Mouse (Mus musculus): ENCODE results near the gene Gm13289. TPM values are rescaled to one million over a fixed set of nuclear protein-coding genes. Genes with fewer than 3 reads are reported as not detected.
"Not testable (repeated sequence)": the region's sequence is repeated elsewhere in the genome, so short reads cannot be mapped to it uniquely, and the experiment has no call there.

The Gm13289 gene
- polyA plus RNA-seq, 1 experiment from 2014 or later, result not detected

DNA sequence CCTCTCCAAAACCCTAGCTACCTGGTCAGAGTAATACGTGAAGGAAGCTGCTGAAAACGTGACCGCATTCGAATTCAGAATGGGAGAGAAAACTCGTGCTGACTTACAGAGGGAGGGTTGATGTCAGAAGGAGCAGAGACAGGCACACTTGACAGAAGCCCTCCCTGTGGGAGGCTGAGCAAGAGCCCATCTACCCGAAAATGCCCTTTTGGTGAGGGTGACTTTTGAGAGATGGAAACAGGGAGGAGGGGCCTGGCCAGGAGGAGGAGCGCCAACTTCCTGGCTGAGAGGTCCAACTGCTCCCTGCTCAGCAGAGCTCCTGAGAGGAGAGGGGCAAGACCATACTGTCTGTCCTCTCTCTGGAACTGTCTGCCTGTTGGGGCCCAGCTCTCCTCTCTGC, 22.6 kb downstream of the Gm13289 start, which contains the start of gene Gm13285:
Gm13285 (plus strand) TSS at position 301 of the 400 bp plus-strand sequence.
- not testable (repeated sequence) for H3K9me3 ChIP-seq (ENCODE audit: control insufficient read depth, low read length); H3K4me3 ChIP-seq (ENCODE audit: low read length); H3K4me1 ChIP-seq (ENCODE audit: control insufficient read depth, insufficient read depth, low read length); H3K9ac ChIP-seq (ENCODE audit: low read depth, low read length); H3K4me2 ChIP-seq (ENCODE audit: low read depth, low read length); H3K27me3 ChIP-seq (replicated peaks; ENCODE audit: control insufficient read depth, insufficient read depth, low read length); H3K36me3 ChIP-seq (ENCODE audit: control insufficient read depth, insufficient read depth, low read length); ATAC-seq; H3K27ac ChIP-seq (ENCODE audit: low read length)
- WGBS, result 21% methylated on average over 3 of the region's 7 CpGs

DNA sequence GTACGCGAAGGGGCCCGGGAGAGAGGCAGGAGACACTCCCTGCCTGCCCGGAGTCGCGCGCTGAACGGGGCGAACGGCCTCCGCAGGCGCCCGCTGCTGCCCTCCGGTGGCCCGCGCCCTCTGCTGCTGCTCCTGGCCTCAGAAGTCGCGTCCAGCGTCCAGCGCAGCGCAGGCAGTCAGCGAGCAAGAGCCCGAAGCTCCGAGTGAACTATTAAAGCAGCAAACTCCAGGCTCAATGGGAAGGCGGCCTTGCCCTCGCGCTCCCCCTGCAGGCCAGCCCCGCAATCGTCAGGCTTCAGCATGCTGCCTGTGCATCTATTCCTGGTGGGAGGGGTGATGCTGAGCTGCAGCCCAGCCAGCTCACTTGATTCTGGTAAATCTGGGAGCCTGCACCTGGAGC, 26.2 kb downstream of the Gm13289 start, which contains the start of gene Gm13287:
Gm13287 (plus strand) TSS at position 301 of the 400 bp plus-strand sequence.
- not testable (repeated sequence) for H3K4me2 ChIP-seq (ENCODE audit: low read depth, low read length); H3K27ac ChIP-seq (ENCODE audit: low read length); H3K4me1 ChIP-seq (ENCODE audit: control insufficient read depth, insufficient read depth, low read length); H3K4me3 ChIP-seq (ENCODE audit: low read length); ATAC-seq; H3K9ac ChIP-seq (ENCODE audit: low read depth, low read length); H3K36me3 ChIP-seq (ENCODE audit: control insufficient read depth, insufficient read depth, low read length); H3K9me3 ChIP-seq (ENCODE audit: control insufficient read depth, low read length); H3K27me3 ChIP-seq (replicated peaks; ENCODE audit: control insufficient read depth, insufficient read depth, low read length)
- no CpG with 5 or more reads among the region's 29 CpGs for WGBS

DNA sequence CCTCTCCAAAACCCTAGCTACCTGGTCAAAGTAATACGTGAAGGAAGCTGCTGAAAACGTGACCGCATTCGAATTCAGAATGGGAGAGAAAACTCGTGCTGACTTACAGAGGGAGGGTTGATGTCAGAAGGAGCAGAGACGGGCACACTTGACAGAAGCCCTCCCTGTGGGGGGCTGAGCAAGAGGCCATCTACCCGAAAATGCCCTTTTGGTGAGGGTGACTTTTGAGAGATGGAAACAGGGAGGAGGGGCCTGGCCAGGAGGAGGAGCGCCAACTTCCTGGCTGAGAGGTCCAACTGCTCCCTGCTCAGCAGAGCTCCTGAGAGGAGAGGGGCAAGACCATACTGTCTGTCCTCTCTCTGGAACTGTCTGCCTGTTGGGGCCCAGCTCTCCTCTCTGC, 28.5 kb downstream of the Gm13289 start, which contains the start of gene Gm13288:
Gm13288 (plus strand) TSS at position 301 of the 400 bp plus-strand sequence.
- H3K4me1 ChIP-seq (ENCODE audit: control insufficient read depth, insufficient read depth, low read length); H3K9me3 ChIP-seq (ENCODE audit: control insufficient read depth, low read length); H3K27ac ChIP-seq (ENCODE audit: low read length); H3K36me3 ChIP-seq (ENCODE audit: control insufficient read depth, insufficient read depth, low read length); H3K27me3 ChIP-seq (replicated peaks; ENCODE audit: control insufficient read depth, insufficient read depth, low read length); ATAC-seq; H3K9ac ChIP-seq (ENCODE audit: low read depth, low read length); H3K4me2 ChIP-seq (ENCODE audit: low read depth, low read length): not testable (repeated sequence)
- H3K4me3 ChIP-seq (ENCODE audit: low read length), result peak within 1 kb of the TSS; percentile 16; the same call in 1 of the 2 replicates
- no CpG with 5 or more reads among the region's 8 CpGs for WGBS

DNA sequence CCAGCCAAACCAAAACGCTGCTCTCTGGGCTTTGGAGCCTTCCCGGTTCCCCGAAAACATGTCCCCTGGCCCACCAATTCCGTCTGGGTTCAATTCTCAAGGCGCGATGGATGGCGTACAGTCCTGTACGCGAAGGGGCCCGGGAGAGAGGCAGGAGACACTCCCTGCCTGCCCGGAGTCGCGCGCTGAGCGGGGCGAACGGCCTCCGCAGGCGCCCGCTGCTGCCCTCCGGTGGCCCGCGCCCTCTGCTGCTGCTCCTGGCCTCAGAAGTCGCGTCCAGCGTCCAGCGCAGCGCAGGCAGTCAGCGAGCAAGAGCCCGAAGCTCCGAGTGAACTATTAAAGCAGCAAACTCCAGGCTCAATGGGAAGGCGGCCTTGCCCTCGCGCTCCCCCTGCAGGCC, 29.0 kb downstream of the Gm13289 start:
- not testable (repeated sequence) for H3K27me3 ChIP-seq (replicated peaks; ENCODE audit: control insufficient read depth, insufficient read depth, low read length); H3K9ac ChIP-seq (ENCODE audit: low read depth, low read length); H3K4me2 ChIP-seq (ENCODE audit: low read depth, low read length); H3K4me1 ChIP-seq (ENCODE audit: control insufficient read depth, insufficient read depth, low read length); ATAC-seq; H3K9me3 ChIP-seq (ENCODE audit: control insufficient read depth, low read length); H3K27ac ChIP-seq (ENCODE audit: low read length); H3K36me3 ChIP-seq (ENCODE audit: control insufficient read depth, insufficient read depth, low read length)
- 2% methylated on average over 11 of the region's 34 CpGs for WGBS
- H3K4me3 ChIP-seq (ENCODE audit: low read length), result peak overlapping the region; percentile 16; the same call in 1 of the 2 replicates

DNA sequence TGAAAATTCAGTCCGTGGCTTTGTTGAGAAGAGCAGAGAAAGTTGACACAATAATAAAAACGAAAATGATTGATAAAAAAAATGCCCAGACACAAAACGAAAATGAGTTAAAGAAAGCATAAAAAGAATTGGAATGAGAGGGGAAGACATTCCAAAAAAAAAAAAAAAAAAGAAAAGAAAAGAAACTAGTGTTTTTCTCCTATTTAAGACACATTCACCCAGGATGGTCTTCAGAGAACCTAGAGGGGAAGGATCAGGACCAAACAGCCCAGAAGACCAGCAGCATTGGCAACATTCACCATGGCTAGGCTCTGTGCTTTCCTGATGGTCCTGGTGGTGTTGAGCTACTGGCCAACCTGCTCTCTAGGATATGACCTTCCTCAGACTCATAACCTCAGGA, 39.2 kb downstream of the Gm13289 start, which contains the start of gene Ifna7:
Ifna7 (plus strand) TSS at position 301 of the 400 bp plus-strand sequence.
- Histone ChIP-seq H3K4me2 (ENCODE audit: low read depth, low read length) (no peak within 1 kb of the TSS), H3K36me3 (ENCODE audit: control insufficient read depth, insufficient read depth, low read length) (no peaks in the 10 kb centered on the region), H3K9me3 (ENCODE audit: control insufficient read depth, low read length) (no peaks in the 10 kb centered on the region), H3K4me1 (ENCODE audit: control insufficient read depth, insufficient read depth, low read length) (no peaks in the 10 kb centered on the region), H3K27me3 (replicated peaks; ENCODE audit: control insufficient read depth, insufficient read depth, low read length) (no peaks in the 10 kb centered on the region), H3K27ac (ENCODE audit: low read length) (no peak within 1 kb of the TSS), H3K4me3 (ENCODE audit: low read length) (no peak within 1 kb of the TSS), H3K9ac (ENCODE audit: low read depth, low read length) (no peak within 1 kb of the TSS)
- 66% methylated on average over 3 of the region's 3 CpGs for WGBS
- ATAC-seq, result no peak

DNA sequence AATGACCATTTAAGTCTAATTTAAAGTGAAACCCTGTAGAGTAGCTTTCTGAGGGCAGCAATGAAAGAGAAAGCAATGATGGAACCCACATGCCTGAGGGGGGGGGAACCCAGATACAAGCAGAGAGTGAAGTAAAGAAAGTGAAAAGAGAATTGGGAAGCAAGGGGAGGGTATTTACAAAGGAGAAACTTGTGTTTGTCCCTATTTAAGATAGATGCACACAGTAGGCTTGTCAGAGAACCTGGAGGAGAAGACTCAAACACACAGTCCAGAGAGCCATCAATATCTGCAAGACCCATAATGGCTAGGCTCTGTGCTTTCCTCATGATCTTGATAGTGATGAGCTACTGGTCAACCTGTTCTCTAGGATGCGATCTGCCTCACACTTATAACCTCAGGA, 42.9 kb downstream of the Gm13289 start, which contains the start of gene Ifna11:
Ifna11 (plus strand) TSS at position 301 of the 400 bp plus-strand sequence.
- Histone ChIP-seq H3K36me3 (ENCODE audit: control insufficient read depth, insufficient read depth, low read length) (no peaks in the 10 kb centered on the region), H3K9ac (ENCODE audit: low read depth, low read length) (no peak within 1 kb of the TSS), H3K9me3 (ENCODE audit: control insufficient read depth, low read length) (no peaks in the 10 kb centered on the region), H3K4me3 (ENCODE audit: low read length) (no peak within 1 kb of the TSS), H3K4me2 (ENCODE audit: low read depth, low read length) (no peak within 1 kb of the TSS), H3K27me3 (replicated peaks; ENCODE audit: control insufficient read depth, insufficient read depth, low read length) (no peaks in the 10 kb centered on the region), H3K27ac (ENCODE audit: low read length) (no peak within 1 kb of the TSS), H3K4me1 (ENCODE audit: control insufficient read depth, insufficient read depth, low read length) (no peaks in the 10 kb centered on the region)
- 82% methylated on average over 1 of the region's 1 CpGs for WGBS
- ATAC-seq, result no peak

DNA sequence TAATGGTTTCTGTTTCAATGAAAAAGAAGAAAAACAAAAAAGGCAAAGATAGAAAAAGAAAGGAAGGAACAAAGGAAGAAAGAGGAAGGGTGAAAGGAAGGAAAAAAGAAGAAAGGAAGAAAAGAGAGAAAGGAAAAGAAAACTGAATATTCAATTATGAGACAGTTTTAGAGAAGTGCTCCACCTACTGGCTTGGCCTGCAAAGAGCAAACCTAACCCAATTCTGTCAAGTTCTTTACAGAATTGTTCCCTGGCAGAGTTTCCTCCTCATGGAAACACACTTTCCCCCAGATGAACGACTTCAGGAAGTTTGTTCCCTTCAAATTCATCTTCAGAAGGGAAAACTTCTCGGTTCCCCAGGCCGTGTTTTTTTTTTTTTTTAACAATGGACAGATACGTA, 46.3 kb downstream of the Gm13289 start:
- H3K36me3 ChIP-seq (ENCODE audit: control insufficient read depth, insufficient read depth, low read length), result no peaks in the 10 kb centered on the region
- H3K4me2 ChIP-seq (ENCODE audit: low read depth, low read length), result no peak overlapping the region
- no peaks in the 10 kb centered on the region for H3K4me1 ChIP-seq (ENCODE audit: control insufficient read depth, insufficient read depth, low read length)
- no peaks in the 10 kb centered on the region for H3K27me3 ChIP-seq (replicated peaks; ENCODE audit: control insufficient read depth, insufficient read depth, low read length)
- no peak for ATAC-seq
- H3K4me3 ChIP-seq (ENCODE audit: low read length), result no peak overlapping the region
- 23% methylated on average over 4 of the region's 4 CpGs for WGBS
- H3K9ac ChIP-seq (ENCODE audit: low read depth, low read length), result no peak overlapping the region
- no peak overlapping the region for H3K27ac ChIP-seq (ENCODE audit: low read length)
- H3K9me3 ChIP-seq (ENCODE audit: control insufficient read depth, low read length), result no peaks in the 10 kb centered on the region

Other genes starting within 250 kb of the Gm13289 start
- not detected in 2 replicates for gene Ifna15, start 218.7 kb upstream of the Gm13289 start, polyA plus RNA-seq (2015; fragmentation: Nextera tagmentation; extraction: Ambion mirVana)
- gene Ifna14, start 205.1 kb upstream of the Gm13289 start, polyA plus RNA-seq (2015; fragmentation: Nextera tagmentation; extraction: Ambion mirVana), result not detected in 2 replicates
- not detected in 2 replicates for gene Ifna9, start 184.5 kb upstream of the Gm13289 start, polyA plus RNA-seq (2015; fragmentation: Nextera tagmentation; extraction: Ambion mirVana)
- not detected in 2 replicates for gene Ifna12, start 173.5 kb upstream of the Gm13289 start, polyA plus RNA-seq (2015; fragmentation: Nextera tagmentation; extraction: Ambion mirVana)
- not detected in 2 replicates for gene C87499, start 142.5 kb upstream of the Gm13289 start, polyA plus RNA-seq (2015; fragmentation: Nextera tagmentation; extraction: Ambion mirVana)
- not detected in 2 replicates for gene Ifna13, start 132.5 kb upstream of the Gm13289 start, polyA plus RNA-seq (2015; fragmentation: Nextera tagmentation; extraction: Ambion mirVana)
- gene Ifna16, start 100.0 kb upstream of the Gm13289 start, polyA plus RNA-seq (2015; fragmentation: Nextera tagmentation; extraction: Ambion mirVana), result not detected in 2 replicates
- not detected in 2 replicates for gene Ifna2, start 93.0 kb upstream of the Gm13289 start, polyA plus RNA-seq (2015; fragmentation: Nextera tagmentation; extraction: Ambion mirVana)
- gene Ifnab, start 85.6 kb upstream of the Gm13289 start, polyA plus RNA-seq (2015; fragmentation: Nextera tagmentation; extraction: Ambion mirVana), result not detected in 2 replicates
- 0.62 and 1.4 TPM in 2 replicates for gene Gm26566, start 55.1 kb upstream of the Gm13289 start, polyA plus RNA-seq (2015; fragmentation: Nextera tagmentation; extraction: Ambion mirVana)
- gene Klhl9, start 54.5 kb upstream of the Gm13289 start, polyA plus RNA-seq (2015; fragmentation: Nextera tagmentation; extraction: Ambion mirVana), result 63.4 and 69.9 TPM in 2 replicates
- gene Gm13271, start 22.1 kb upstream of the Gm13289 start, polyA plus RNA-seq (2015; fragmentation: Nextera tagmentation; extraction: Ambion mirVana), result not detected in 2 replicates
- 0.21 TPM in 1 of 2 replicates, not detected in the other for gene Gm13283, start 16.8 kb upstream of the Gm13289 start, polyA plus RNA-seq (2015; fragmentation: Nextera tagmentation; extraction: Ambion mirVana)
- 0.44 and 0.83 TPM in 2 replicates for gene Gm13290, start 3.1 kb upstream of the Gm13289 start, polyA plus RNA-seq (2015; fragmentation: Nextera tagmentation; extraction: Ambion mirVana)
- 0.28 TPM in 1 of 2 replicates, not detected in the other for gene Gm13272, start 2.9 kb downstream of the Gm13289 start, polyA plus RNA-seq (2015; fragmentation: Nextera tagmentation; extraction: Ambion mirVana)
- 0.11 TPM in 1 of 2 replicates, not detected in the other for gene Ifnz, start 5.2 kb downstream of the Gm13289 start, polyA plus RNA-seq (2015; fragmentation: Nextera tagmentation; extraction: Ambion mirVana)
- not detected in 2 replicates for gene Gm13276, start 8.8 kb downstream of the Gm13289 start, polyA plus RNA-seq (2015; fragmentation: Nextera tagmentation; extraction: Ambion mirVana)
- not detected in 2 replicates for gene Gm13277, start 11.7 kb downstream of the Gm13289 start, polyA plus RNA-seq (2015; fragmentation: Nextera tagmentation; extraction: Ambion mirVana)
- gene Gm13278, start 14.6 kb downstream of the Gm13289 start, polyA plus RNA-seq (2015; fragmentation: Nextera tagmentation; extraction: Ambion mirVana), result not detected in 2 replicates
- not detected in 2 replicates for gene Gm13275, start 17.6 kb downstream of the Gm13289 start, polyA plus RNA-seq (2015; fragmentation: Nextera tagmentation; extraction: Ambion mirVana)
- not detected in 2 replicates for gene Gm13279, start 20.5 kb downstream of the Gm13289 start, polyA plus RNA-seq (2015; fragmentation: Nextera tagmentation; extraction: Ambion mirVana)
- gene Gm13285, start 22.7 kb downstream of the Gm13289 start, polyA plus RNA-seq (2015; fragmentation: Nextera tagmentation; extraction: Ambion mirVana), result 0.47 and 0.53 TPM in 2 replicates
- not detected in 2 replicates for gene Gm13287, start 26.3 kb downstream of the Gm13289 start, polyA plus RNA-seq (2015; fragmentation: Nextera tagmentation; extraction: Ambion mirVana)
- not detected in 2 replicates for gene Gm13288, start 28.6 kb downstream of the Gm13289 start, polyA plus RNA-seq (2015; fragmentation: Nextera tagmentation; extraction: Ambion mirVana)
- gene Ifna7, start 39.3 kb downstream of the Gm13289 start, polyA plus RNA-seq (2015; fragmentation: Nextera tagmentation; extraction: Ambion mirVana), result not detected in 2 replicates
- not detected in 2 replicates for gene Ifna11, start 43.0 kb downstream of the Gm13289 start, polyA plus RNA-seq (2015; fragmentation: Nextera tagmentation; extraction: Ambion mirVana)
- not detected in 2 replicates for gene Ifna6, start 50.5 kb downstream of the Gm13289 start, polyA plus RNA-seq (2015; fragmentation: Nextera tagmentation; extraction: Ambion mirVana)
- gene Ifna5, start 58.6 kb downstream of the Gm13289 start, polyA plus RNA-seq (2015; fragmentation: Nextera tagmentation; extraction: Ambion mirVana), result not detected in 2 replicates
- gene Ifna4, start 64.9 kb downstream of the Gm13289 start, polyA plus RNA-seq (2015; fragmentation: Nextera tagmentation; extraction: Ambion mirVana), result not detected in 2 replicates
- gene Ifna1, start 73.2 kb downstream of the Gm13289 start, polyA plus RNA-seq (2015; fragmentation: Nextera tagmentation; extraction: Ambion mirVana), result not detected in 2 replicates
- gene Ifne, start 103.3 kb downstream of the Gm13289 start, polyA plus RNA-seq (2015; fragmentation: Nextera tagmentation; extraction: Ambion mirVana), result not detected in 2 replicates